Mouse (Mus musculus): ENCODE measurements at regions not wholly inside any gene's neighbourhood (a gene's known extent, or its start where the extent isn't known, plus 50 kb on each side); places are given as distances from the start of the nearest gene placed in this dataset.

- peaks cover 17% of the 10 kb centered on the region for H3K4me1 ChIP-seq
- H3K9me3 ChIP-seq: no peaks in the 10 kb centered on the region
- H3K9ac ChIP-seq: no peak overlapping the region
- WGBS: 65% methylated on average over 1 of the region's 1 CpGs
- no peak overlapping the region for H3K27ac ChIP-seq
- H3K27me3 ChIP-seq: no peaks in the 10 kb centered on the region
- H3K4me3 ChIP-seq: no peak overlapping the region
- ATAC-seq (ENCODE audit: low FRiP score, low read depth): no peak
- H3K4me2 ChIP-seq (replicated peaks): no peak overlapping the region
- H3K36me3 ChIP-seq: no peaks in the 10 kb centered on the region
Measured at GRCm38 (mm10) chr15:62282116-62282515, 1359.3 kb upstream of the A1bg start.

GRCm38 (mm10) chr15:62279526-62279925, 1356.7 kb upstream of the A1bg start:
- Histone ChIP-seq H3K9ac (no peak overlapping the region), H3K36me3 (no peaks in the 10 kb centered on the region), H3K4me1 (peaks cover 8% of the 10 kb centered on the region), H3K27me3 (no peaks in the 10 kb centered on the region), H3K4me2 (replicated peaks) (no peak overlapping the region), H3K27ac (no peak overlapping the region), H3K9me3 (no peaks in the 10 kb centered on the region; the same call in 1 of the 2 replicates), H3K4me3 (no peak overlapping the region)
- no peak for ATAC-seq (ENCODE audit: low FRiP score, low read depth)
- 62% methylated on average over 2 of the region's 2 CpGs for WGBS

- H3K27ac ChIP-seq: no peak overlapping the region
- H3K4me1 ChIP-seq: no peaks in the 10 kb centered on the region
- no peaks in the 10 kb centered on the region for H3K27me3 ChIP-seq
- no peak overlapping the region for H3K4me2 ChIP-seq (replicated peaks)
- no peaks in the 10 kb centered on the region; the same call in 1 of the 2 replicates for H3K9me3 ChIP-seq
- H3K36me3 ChIP-seq: no peaks in the 10 kb centered on the region
- WGBS: 94% methylated on average over 1 of the region's 1 CpGs
- H3K4me3 ChIP-seq: no peak overlapping the region
- no peak overlapping the region for H3K9ac ChIP-seq
- no peak for ATAC-seq (ENCODE audit: low FRiP score, low read depth)
Measured at GRCm38 (mm10) chr15:62274818-62275217, 1352.0 kb upstream of the A1bg start.

GRCm38 (mm10) chr15:62273855-62274488, 1351.2 kb upstream of the A1bg start:
- no peak overlapping the region for H3K4me3 ChIP-seq
- H3K4me2 ChIP-seq (replicated peaks): no peak overlapping the region
- no peaks in the 10 kb centered on the region for H3K36me3 ChIP-seq
- H3K9ac ChIP-seq: no peak overlapping the region
- WGBS: 89% methylated on average over 1 of the region's 1 CpGs
- no peak for ATAC-seq (ENCODE audit: low FRiP score, low read depth)
- no peaks in the 10 kb centered on the region for H3K27me3 ChIP-seq
- H3K9me3 ChIP-seq: no peaks in the 10 kb centered on the region; the same call in 1 of the 2 replicates
- H3K4me1 ChIP-seq: no peaks in the 10 kb centered on the region
- H3K27ac ChIP-seq: no peak overlapping the region

- Histone ChIP-seq H3K4me1 (no peaks in the 10 kb centered on the region), H3K36me3 (no peaks in the 10 kb centered on the region), H3K9ac (no peak overlapping the region), H3K4me3 (no peak overlapping the region), H3K27me3 (no peaks in the 10 kb centered on the region), H3K9me3 (no peaks in the 10 kb centered on the region; the same call in 1 of the 2 replicates), H3K27ac (no peak overlapping the region), H3K4me2 (replicated peaks) (no peak overlapping the region)
- no peak for ATAC-seq (ENCODE audit: low FRiP score, low read depth)
- WGBS: 97% methylated on average over 2 of the region's 2 CpGs
Measured at GRCm38 (mm10) chr15:62272755-62273154, 1349.9 kb upstream of the A1bg start.

GRCm38 (mm10) chr15:62271428-62271827, 1348.6 kb upstream of the A1bg start:
- H3K4me3 ChIP-seq: no peak overlapping the region
- no peak overlapping the region for H3K9ac ChIP-seq
- no peaks in the 10 kb centered on the region for H3K4me1 ChIP-seq
- H3K4me2 ChIP-seq (replicated peaks): no peak overlapping the region
- no peak overlapping the region for H3K27ac ChIP-seq
- H3K27me3 ChIP-seq: no peaks in the 10 kb centered on the region
- no peaks in the 10 kb centered on the region; the same call in 1 of the 2 replicates for H3K9me3 ChIP-seq
- no peaks in the 10 kb centered on the region for H3K36me3 ChIP-seq
- WGBS: 88% methylated on average over 2 of the region's 2 CpGs
- no peak for ATAC-seq (ENCODE audit: low FRiP score, low read depth)

- 88% methylated on average over 2 of the region's 2 CpGs for WGBS
- Histone ChIP-seq H3K27me3 (no peaks in the 10 kb centered on the region), H3K4me1 (no peaks in the 10 kb centered on the region), H3K36me3 (no peaks in the 10 kb centered on the region), H3K27ac (no peak overlapping the region), H3K4me2 (replicated peaks) (no peak overlapping the region), H3K9me3 (no peaks in the 10 kb centered on the region), H3K9ac (no peak overlapping the region), H3K4me3 (no peak overlapping the region)
- no peak for ATAC-seq (ENCODE audit: low FRiP score, low read depth)
Measured at GRCm38 (mm10) chr15:62268189-62268588, 1345.4 kb upstream of the A1bg start.

GRCm38 (mm10) chr15:62267536-62267935, 1344.7 kb upstream of the A1bg start:
- ATAC-seq (ENCODE audit: low FRiP score, low read depth): no peak
- H3K9me3 ChIP-seq: no peaks in the 10 kb centered on the region
- no peak overlapping the region for H3K9ac ChIP-seq
- H3K4me1 ChIP-seq: no peaks in the 10 kb centered on the region
- H3K36me3 ChIP-seq: no peaks in the 10 kb centered on the region
- no peak overlapping the region for H3K4me2 ChIP-seq (replicated peaks)
- H3K4me3 ChIP-seq: no peak overlapping the region
- 90% methylated on average over 6 of the region's 6 CpGs for WGBS
- no peak overlapping the region for H3K27ac ChIP-seq
- no peaks in the 10 kb centered on the region for H3K27me3 ChIP-seq

GRCm38 (mm10) chr15:62266025-62266424, 1343.2 kb upstream of the A1bg start:
- no peak for ATAC-seq (ENCODE audit: low FRiP score, low read depth)
- no peak overlapping the region for H3K4me3 ChIP-seq
- no peak overlapping the region for H3K9ac ChIP-seq
- H3K4me1 ChIP-seq: no peaks in the 10 kb centered on the region
- WGBS: 87% methylated on average over 6 of the region's 6 CpGs
- H3K4me2 ChIP-seq (replicated peaks): no peak overlapping the region
- no peak overlapping the region for H3K27ac ChIP-seq
- no peaks in the 10 kb centered on the region for H3K9me3 ChIP-seq
- no peaks in the 10 kb centered on the region for H3K36me3 ChIP-seq
- H3K27me3 ChIP-seq: no peaks in the 10 kb centered on the region

GRCm38 (mm10) chr15:62265484-62265937, 1342.7 kb upstream of the A1bg start:
- Histone ChIP-seq H3K4me2 (replicated peaks) (no peak overlapping the region), H3K4me1 (no peaks in the 10 kb centered on the region), H3K9me3 (no peaks in the 10 kb centered on the region), H3K9ac (no peak overlapping the region), H3K36me3 (no peaks in the 10 kb centered on the region), H3K27ac (no peak overlapping the region), H3K27me3 (no peaks in the 10 kb centered on the region), H3K4me3 (no peak overlapping the region)
- no peak for ATAC-seq (ENCODE audit: low FRiP score, low read depth)
- WGBS: 78% methylated on average over 4 of the region's 4 CpGs

GRCm38 (mm10) chr15:62264966-62265365, 1342.2 kb upstream of the A1bg start:
- Histone ChIP-seq H3K27ac (no peak overlapping the region), H3K9me3 (no peaks in the 10 kb centered on the region), H3K4me1 (no peaks in the 10 kb centered on the region), H3K9ac (no peak overlapping the region), H3K4me3 (no peak overlapping the region), H3K27me3 (no peaks in the 10 kb centered on the region), H3K36me3 (no peaks in the 10 kb centered on the region), H3K4me2 (replicated peaks) (no peak overlapping the region)
- no peak for ATAC-seq (ENCODE audit: low FRiP score, low read depth)
- 45% methylated on average over 1 of the region's 1 CpGs for WGBS

GRCm38 (mm10) chr15:62264183-62264582, 1341.4 kb upstream of the A1bg start:
- no peaks in the 10 kb centered on the region for H3K4me1 ChIP-seq
- WGBS: 90% methylated on average over 1 of the region's 1 CpGs
- no peak overlapping the region for H3K4me3 ChIP-seq
- H3K27ac ChIP-seq: no peak overlapping the region
- H3K4me2 ChIP-seq (replicated peaks): no peak overlapping the region
- no peak overlapping the region for H3K9ac ChIP-seq
- H3K36me3 ChIP-seq: no peaks in the 10 kb centered on the region
- ATAC-seq (ENCODE audit: low FRiP score, low read depth): no peak
- H3K27me3 ChIP-seq: no peaks in the 10 kb centered on the region
- no peaks in the 10 kb centered on the region for H3K9me3 ChIP-seq

- peaks cover 7% of the 10 kb centered on the region for H3K4me1 ChIP-seq
- H3K9me3 ChIP-seq: no peaks in the 10 kb centered on the region
- no peak overlapping the region for H3K4me2 ChIP-seq (replicated peaks)
- no peaks in the 10 kb centered on the region for H3K27me3 ChIP-seq
- ATAC-seq (ENCODE audit: low FRiP score, low read depth): no peak
- no peak overlapping the region for H3K27ac ChIP-seq
- WGBS: 88% methylated on average over 5 of the region's 5 CpGs
- H3K36me3 ChIP-seq: no peaks in the 10 kb centered on the region
- H3K4me3 ChIP-seq: no peak overlapping the region
- no peak overlapping the region for H3K9ac ChIP-seq
Measured at GRCm38 (mm10) chr15:62262487-62262886, 1339.7 kb upstream of the A1bg start.

Measured in limb, embryonic 13.5 days (tissue).